Mouse (Mus musculus) cortical plate, adult 2 months (tissue): Measurements from ENCODE around the gene Gse1.

Experiments
- CTCF ChIP-seq: fragments of 200-500 bp; IDR thresholded peaks from 2 replicates; pipeline ENCODE4 v1.5.1; 2011; ENCODE audit warnings: mild to moderate bottlenecking, control low read depth, low read length; ENCODE audit not compliant: insufficient read depth; ENCODE audit errors: extremely low read depth
- POLR2A ChIP-seq: fragments of 200-500 bp; IDR thresholded peaks from 2 replicates; pipeline ENCODE4 v1.6.1; 2011; ENCODE audit warnings: mild to moderate bottlenecking, low read length, control low read depth; ENCODE audit not compliant: insufficient read depth; ENCODE audit errors: extremely low read depth

DNA sequence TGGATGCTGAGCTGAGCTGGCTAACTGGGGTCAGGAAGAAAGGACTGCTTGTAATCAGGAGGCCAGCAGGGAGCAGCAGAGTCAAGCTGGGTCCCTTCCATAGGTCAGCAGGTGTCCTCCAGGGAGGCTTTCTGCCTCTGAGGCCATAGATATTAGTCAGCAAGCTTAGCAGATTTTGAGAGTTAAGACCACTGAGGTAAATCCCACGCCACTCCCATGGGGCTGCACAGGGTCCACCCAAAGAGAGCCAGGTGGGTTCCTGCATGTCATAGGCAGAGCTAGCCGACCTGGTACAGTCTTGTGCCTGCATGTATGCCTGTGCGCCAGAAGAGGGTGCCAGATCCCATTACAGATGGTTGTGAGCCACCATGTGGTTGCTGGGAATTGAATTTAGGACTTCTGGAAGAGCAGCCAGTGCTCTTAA is 98.9 kb downstream of the Gse1 start:
- TF ChIP-seq CTCF = peak; percentile 22; the same call in 1 of the 2 replicates
- TF ChIP-seq POLR2A = no peak
